Mouse (Mus musculus) embryonic facial prominence, embryonic 14.5 days (tissue): Measurements from ENCODE around the gene Ctsd. TPM values are rescaled to one million over a fixed set of nuclear protein-coding genes. Genes with fewer than 3 reads are reported as not detected.

ENCODE experiments used
- ATAC-seq: fragments of 200-750 bp; cut with Nextera tagmentation; 2 replicates; pipeline ENCODE4 v1.8.0; 2017; ENCODE audit warnings: low read depth, moderate number of reproducible peaks, moderate TSS enrichment
- DNase-seq: peaks from one replicate; pipeline ENCODE4 v3.0.0-alpha.2; 2015; ENCODE audit warnings: low spot score
- H3K27ac ChIP-seq: fragments of 300-500 bp; sonication (generic); replicated peaks from 2 replicates; pipeline ENCODE4 v1.5.1; 2014; ENCODE audit warnings: low read depth, mild to moderate bottlenecking, low read length, moderate library complexity
- H3K27me3 ChIP-seq: fragments of 300-500 bp; sonication (generic); replicated peaks from 2 replicates; pipeline ENCODE4 v1.6.1; 2014; ENCODE audit warnings: low read length; ENCODE audit not compliant: control insufficient read depth, insufficient read depth
- H3K36me3 ChIP-seq: fragments of 300-500 bp; sonication (generic); 2 replicates; pipeline ENCODE4 v1.6.1; 2014; ENCODE audit warnings: low read length, mixed read lengths; ENCODE audit not compliant: control insufficient read depth, insufficient read depth
- H3K4me1 ChIP-seq: fragments of 300-500 bp; sonication (generic); 2 replicates; pipeline ENCODE4 v1.6.1; 2014; ENCODE audit warnings: antibody characterized with exemption, low read length; ENCODE audit not compliant: control insufficient read depth, insufficient read depth
- H3K4me2 ChIP-seq: fragments of 300-500 bp; sonication (generic); 2 replicates; pipeline ENCODE4 v1.6.1; 2014; ENCODE audit warnings: low read depth, mild to moderate bottlenecking, low read length, moderate library complexity, mixed read lengths
- H3K4me3 ChIP-seq: fragments of 300-500 bp; sonication (generic); 2 replicates; pipeline ENCODE4 v1.5.1; 2014; ENCODE audit warnings: low read depth, mild to moderate bottlenecking, low read length
- H3K9ac ChIP-seq: fragments of 300-500 bp; sonication (generic); 2 replicates; pipeline ENCODE4 v1.6.1; 2014; ENCODE audit warnings: low read depth, mild to moderate bottlenecking, low read length, moderate library complexity, mixed read lengths
- H3K9me3 ChIP-seq: fragments of 300-500 bp; sonication (generic); 2 replicates; pipeline ENCODE4 v1.6.1; 2016; ENCODE audit warnings: low read length; ENCODE audit not compliant: control insufficient read depth
- WGBS: fragments of 180-500 bp; shearing (Covaris S2); extraction: QIAGEN DNeasy Blood & Tissue Kit; methylation state at CpG from one replicate; pipeline ENCODE4 v1.1.7; 2014; 5-methylcytosine and 5-hydroxymethylcytosine counted together
- polyA plus RNA-seq: library from polyadenylated mRNA; unstranded; fragments of >200 nt; fragmentation: Nextera tagmentation; extraction: Ambion mirVana; gene quantifications from 2 replicates; pipeline ENCODE4 v1.2.1, GENCODE M21; 2014

Gene Ctsd
- polyA plus RNA-seq, 1 experiment from 2014 or later = 342 TPM

- Histone ChIP-seq H3K4me3 (no peak overlapping the region), H3K4me2 (no peak overlapping the region), H3K9me3 (no peaks in the 10 kb centered on the region), H3K9ac (no peak overlapping the region), H3K36me3 (no peaks in the 10 kb centered on the region), H3K27ac (no peak overlapping the region), H3K27me3 (no peaks in the 10 kb centered on the region), H3K4me1 (no peaks in the 10 kb centered on the region)
- ATAC-seq (no peak), DNase-seq (no peak)
- 82% methylated on average over 4 of the region's 4 CpGs for WGBS
Observed at GRCm38 (mm10) chr7:142395472-142395871, 7.6 kb upstream of the Ctsd start.

- Histone ChIP-seq H3K27ac (no peak overlapping the region), H3K36me3 (no peaks in the 10 kb centered on the region), H3K4me2 (no peak overlapping the region), H3K4me3 (no peak overlapping the region), H3K9me3 (no peaks in the 10 kb centered on the region), H3K27me3 (no peaks in the 10 kb centered on the region), H3K9ac (no peak overlapping the region), H3K4me1 (no peaks in the 10 kb centered on the region)
- ATAC-seq (no peak), DNase-seq (no peak)
- WGBS = 59% methylated on average over 6 of the region's 6 CpGs
Observed at GRCm38 (mm10) chr7:142394261-142395190, 6.7 kb upstream of the Ctsd start.

GRCm38 (mm10) chr7:142393191-142393590, 5.4 kb upstream of the Ctsd start:
- ATAC-seq (no peak), DNase-seq (no peak)
- Histone ChIP-seq H3K4me3 (no peak overlapping the region), H3K9me3 (no peaks in the 10 kb centered on the region), H3K9ac (no peak overlapping the region), H3K36me3 (no peaks in the 10 kb centered on the region), H3K4me1 (no peaks in the 10 kb centered on the region), H3K27me3 (no peaks in the 10 kb centered on the region), H3K4me2 (no peak overlapping the region), H3K27ac (no peak overlapping the region)
- WGBS = 22% methylated on average over 4 of the region's 4 CpGs

GRCm38 (mm10) chr7:142391609-142392008, 3.8 kb upstream of the Ctsd start:
- Histone ChIP-seq H3K4me1 (peaks cover 5% of the 10 kb centered on the region; the same call in 1 of the 2 replicates), H3K9ac (no peak overlapping the region), H3K9me3 (no peaks in the 10 kb centered on the region), H3K27ac (no peak overlapping the region), H3K4me3 (no peak overlapping the region), H3K27me3 (no peaks in the 10 kb centered on the region), H3K36me3 (no peaks in the 10 kb centered on the region), H3K4me2 (no peak overlapping the region)
- ATAC-seq (no peak), DNase-seq (no peak)
- WGBS = 56% methylated on average over 4 of the region's 4 CpGs

GRCm38 (mm10) chr7:142391108-142391507, 3.3 kb upstream of the Ctsd start:
- Histone ChIP-seq H3K9ac (no peak overlapping the region), H3K4me3 (no peak overlapping the region), H3K27ac (no peak overlapping the region), H3K36me3 (no peaks in the 10 kb centered on the region), H3K9me3 (no peaks in the 10 kb centered on the region), H3K4me2 (no peak overlapping the region), H3K27me3 (no peaks in the 10 kb centered on the region), H3K4me1 (peaks cover 8% of the 10 kb centered on the region)
- 81% methylated on average over 3 of the region's 3 CpGs for WGBS
- no peak for ATAC-seq
- no peak for DNase-seq

GRCm38 (mm10) chr7:142389961-142390650, 2.3 kb upstream of the Ctsd start:
- no peak overlapping the region for H3K4me2 ChIP-seq
- ATAC-seq (no peak), DNase-seq (no peak)
- WGBS = 87% methylated on average over 3 of the region's 3 CpGs
- H3K9me3 ChIP-seq = no peaks in the 10 kb centered on the region
- no peak overlapping the region for H3K4me3 ChIP-seq
- H3K9ac ChIP-seq = no peak overlapping the region
- peaks cover 8% of the 10 kb centered on the region for H3K4me1 ChIP-seq
- H3K36me3 ChIP-seq = peaks cover 3% of the 10 kb centered on the region; the same call in 1 of the 2 replicates
- H3K27me3 ChIP-seq = no peaks in the 10 kb centered on the region
- H3K27ac ChIP-seq = no peak overlapping the region

- Histone ChIP-seq H3K4me2 (no peak overlapping the region), H3K4me1 (peaks cover 8% of the 10 kb centered on the region), H3K4me3 (no peak overlapping the region), H3K36me3 (peaks cover 13% of the 10 kb centered on the region; the same call in 1 of the 2 replicates), H3K9me3 (no peaks in the 10 kb centered on the region), H3K9ac (no peak overlapping the region), H3K27me3 (no peaks in the 10 kb centered on the region), H3K27ac (no peak overlapping the region)
- DNase-seq (no peak), ATAC-seq (no peak)
- 97% methylated on average over 2 of the region's 2 CpGs for WGBS
Observed at GRCm38 (mm10) chr7:142388740-142389139, 902 bp upstream of the Ctsd start.

- H3K27ac ChIP-seq = peak overlapping the region; percentile 69
- peak overlapping the region; percentile 34; the same call in 1 of the 2 replicates for H3K9ac ChIP-seq
- no peak; the same call in 1 of the 2 replicates for ATAC-seq
Observed at GRCm38 (mm10) chr7:142388198-142388597, 360 bp upstream of the Ctsd start.

More at GRCm38 (mm10) chr7:142388198-142388597, 360 bp upstream of the Ctsd start:
- Histone ChIP-seq H3K27me3 (no peaks in the 10 kb centered on the region), H3K4me2 (peak overlapping the region; percentile 94), H3K9me3 (no peaks in the 10 kb centered on the region), H3K36me3 (peaks cover 18% of the 10 kb centered on the region; the same call in 1 of the 2 replicates), H3K4me3 (peak overlapping the region; percentile 78), H3K4me1 (peaks cover 8% of the 10 kb centered on the region)
- DNase-seq = no peak
- WGBS = 100% methylated on average over 1 of the region's 1 CpGs
